Mouse (Mus musculus): ENCODE measurements around the gene Slc10a3.
"Not testable (repeated sequence)": the region's sequence is repeated elsewhere in the genome, so short reads cannot be mapped to it uniquely, and the experiment has no call there.

Gene Slc10a3

GRCm38 (mm10) chrX:74372888-74373549 lies at the start of gene Slc10a3, which contains the start of gene Ubl4a:
Gene Slc10a3, minus strand, starts transcription at chrX:74373349.
Gene Ubl4a, minus strand, starts transcription at chrX:74373218.
- DNase-seq: peak; percentile 83 to 88

- peak; percentile 58 to 63 for DNase-seq
These were observed 40.2 kb upstream of the Slc10a3 start for GRCm38 (mm10) chrX:74413377-74413776.

- no peak for DNase-seq
These were observed 35.2 kb upstream of the Slc10a3 start for GRCm38 (mm10) chrX:74408340-74408739.

GRCm38 (mm10) chrX:74400136-74400535 lies 27.0 kb upstream of the Slc10a3 start:
- no peak for DNase-seq

- DNase-seq: peak; percentile 79 to 90
These were observed 19.6 kb upstream of the Slc10a3 start, which contains the start of the genes Fam3a and Ikbkg for GRCm38 (mm10) chrX:74392535-74393443. Gene Fam3a, minus strand, starts transcription at chrX:74393272. Gene Ikbkg, plus strand, starts transcription at chrX:74393290.

GRCm38 (mm10) chrX:74388153-74388552 lies 15.0 kb upstream of the Slc10a3 start:
- no peak for DNase-seq

GRCm38 (mm10) chrX:74384451-74384850 lies 11.3 kb upstream of the Slc10a3 start:
- DNase-seq: no peak

- peak; percentile 61 to 66 for DNase-seq
These were observed 4.8 kb downstream of the Slc10a3 start for GRCm38 (mm10) chrX:74368209-74368909.

GRCm38 (mm10) chrX:74367512-74367911 lies 5.6 kb downstream of the Slc10a3 start:
- DNase-seq: no peak

GRCm38 (mm10) chrX:74359171-74359570 lies 14.0 kb downstream of the Slc10a3 start:
- no peak for DNase-seq

- not testable (repeated sequence) for DNase-seq
These were observed 16.1 kb downstream of the Slc10a3 start for GRCm38 (mm10) chrX:74357069-74357468.

- peak; percentile 78 to 87 for DNase-seq
These were observed 19.7 kb downstream of the Slc10a3 start, which contains the start of gene Lage3 for GRCm38 (mm10) chrX:74353467-74353770. Gene Lage3, minus strand, starts transcription at chrX:74353618.

GRCm38 (mm10) chrX:74352645-74353466 lies 20.3 kb downstream of the Slc10a3 start:
- no peak for DNase-seq

GRCm38 (mm10) chrX:74330166-74330930 lies 42.8 kb downstream of the Slc10a3 start:
- DNase-seq: no peak

GRCm38 (mm10) chrX:74329215-74329671 lies 43.9 kb downstream of the Slc10a3 start:
- DNase-seq: no peak

GRCm38 (mm10) chrX:74328725-74329161 lies 44.4 kb downstream of the Slc10a3 start, which contains the start of gene Plxna3:
Gene Plxna3, plus strand, starts transcription at chrX:74329066.
- peak; percentile 45 to 59 for DNase-seq
